Mouse (Mus musculus): Measurements from ENCODE around the gene Egfr. TPM values are rescaled to one million over a fixed set of nuclear protein-coding genes. Genes with fewer than 3 reads are reported as not detected.
A peak's percentile ranks its signal among the peaks of the same experiment; 100 is the strongest.

Gene Egfr
- polyA plus RNA-seq, 1 experiment from 2014 or later, result 5.4 TPM

GRCm38 (mm10) chr11:16917512-16917911 is 165.5 kb downstream of the Egfr start:
- no peak overlapping the region for H3K9ac ChIP-seq (ENCODE audit: low read length)
- ATAC-seq (ENCODE audit: low read depth), result no peak
- no peak overlapping the region for H3K4me3 ChIP-seq (ENCODE audit: low read length)
- H3K27me3 ChIP-seq (ENCODE audit: control insufficient read depth, insufficient read depth, low read depth, low read length), result no peaks in the 10 kb centered on the region
- 86% methylated on average over 2 of the region's 2 CpGs for WGBS
- H3K4me1 ChIP-seq (replicated peaks; ENCODE audit: control insufficient read depth, insufficient read depth, low read length), result no peaks in the 10 kb centered on the region
- H3K4me2 ChIP-seq (ENCODE audit: low read depth, low read length), result no peak overlapping the region
- H3K9me3 ChIP-seq (ENCODE audit: control insufficient read depth, low read length), result no peaks in the 10 kb centered on the region
- no peak overlapping the region for H3K27ac ChIP-seq (ENCODE audit: low read length)
- no peaks in the 10 kb centered on the region for H3K36me3 ChIP-seq (ENCODE audit: control insufficient read depth, insufficient read depth, low read length)

GRCm38 (mm10) chr11:16932159-16932558 is 180.2 kb downstream of the Egfr start:
- Histone ChIP-seq H3K36me3 (ENCODE audit: control insufficient read depth, insufficient read depth, low read length) (no peaks in the 10 kb centered on the region), H3K9ac (ENCODE audit: low read length) (no peak overlapping the region), H3K27ac (ENCODE audit: low read length) (no peak overlapping the region), H3K4me3 (ENCODE audit: low read length) (no peak overlapping the region), H3K9me3 (ENCODE audit: control insufficient read depth, low read length) (no peaks in the 10 kb centered on the region), H3K27me3 (ENCODE audit: control insufficient read depth, insufficient read depth, low read depth, low read length) (no peaks in the 10 kb centered on the region), H3K4me1 (replicated peaks; ENCODE audit: control insufficient read depth, insufficient read depth, low read length) (no peaks in the 10 kb centered on the region), H3K4me2 (ENCODE audit: low read depth, low read length) (no peak overlapping the region)
- 89% methylated on average over 3 of the region's 3 CpGs for WGBS
- ATAC-seq (ENCODE audit: low read depth), result no peak

- Histone ChIP-seq H3K4me2 (ENCODE audit: low read depth, low read length) (no peak overlapping the region), H3K36me3 (ENCODE audit: control insufficient read depth, insufficient read depth, low read length) (no peaks in the 10 kb centered on the region), H3K9me3 (ENCODE audit: control insufficient read depth, low read length) (no peaks in the 10 kb centered on the region), H3K4me3 (ENCODE audit: low read length) (no peak overlapping the region), H3K4me1 (replicated peaks; ENCODE audit: control insufficient read depth, insufficient read depth, low read length) (no peaks in the 10 kb centered on the region), H3K27ac (ENCODE audit: low read length) (no peak overlapping the region), H3K27me3 (ENCODE audit: control insufficient read depth, insufficient read depth, low read depth, low read length) (no peaks in the 10 kb centered on the region), H3K9ac (ENCODE audit: low read length) (no peak overlapping the region)
- 68% methylated on average over 6 of the region's 6 CpGs for WGBS
- no peak for ATAC-seq (ENCODE audit: low read depth)
Measured at GRCm38 (mm10) chr11:16935577-16936236, 183.7 kb downstream of the Egfr start.

GRCm38 (mm10) chr11:16941103-16941793 is 189.2 kb downstream of the Egfr start:
- no peaks in the 10 kb centered on the region for H3K9me3 ChIP-seq (ENCODE audit: control insufficient read depth, low read length)
- no peak overlapping the region for H3K27ac ChIP-seq (ENCODE audit: low read length)
- H3K4me1 ChIP-seq (replicated peaks; ENCODE audit: control insufficient read depth, insufficient read depth, low read length), result no peaks in the 10 kb centered on the region; the same call in 1 of the 2 replicates
- H3K27me3 ChIP-seq (ENCODE audit: control insufficient read depth, insufficient read depth, low read depth, low read length), result no peaks in the 10 kb centered on the region
- H3K4me2 ChIP-seq (ENCODE audit: low read depth, low read length), result no peak overlapping the region
- H3K4me3 ChIP-seq (ENCODE audit: low read length), result no peak overlapping the region
- H3K9ac ChIP-seq (ENCODE audit: low read length), result no peak overlapping the region
- WGBS, result 51% methylated on average over 4 of the region's 4 CpGs
- no peaks in the 10 kb centered on the region for H3K36me3 ChIP-seq (ENCODE audit: control insufficient read depth, insufficient read depth, low read length)
- no peak for ATAC-seq (ENCODE audit: low read depth)

GRCm38 (mm10) chr11:16941973-16942452 is 190.0 kb downstream of the Egfr start:
- H3K9ac ChIP-seq (ENCODE audit: low read length), result no peak overlapping the region
- WGBS, result 33% methylated on average over 4 of the region's 4 CpGs
- ATAC-seq (ENCODE audit: low read depth), result no peak
- no peak overlapping the region for H3K27ac ChIP-seq (ENCODE audit: low read length)
- H3K4me3 ChIP-seq (ENCODE audit: low read length), result no peak overlapping the region
- H3K4me1 ChIP-seq (replicated peaks; ENCODE audit: control insufficient read depth, insufficient read depth, low read length), result no peaks in the 10 kb centered on the region; the same call in 1 of the 2 replicates
- H3K9me3 ChIP-seq (ENCODE audit: control insufficient read depth, low read length), result no peaks in the 10 kb centered on the region
- H3K36me3 ChIP-seq (ENCODE audit: control insufficient read depth, insufficient read depth, low read length), result no peaks in the 10 kb centered on the region
- no peak overlapping the region for H3K4me2 ChIP-seq (ENCODE audit: low read depth, low read length)
- no peaks in the 10 kb centered on the region for H3K27me3 ChIP-seq (ENCODE audit: control insufficient read depth, insufficient read depth, low read depth, low read length)

DNA sequence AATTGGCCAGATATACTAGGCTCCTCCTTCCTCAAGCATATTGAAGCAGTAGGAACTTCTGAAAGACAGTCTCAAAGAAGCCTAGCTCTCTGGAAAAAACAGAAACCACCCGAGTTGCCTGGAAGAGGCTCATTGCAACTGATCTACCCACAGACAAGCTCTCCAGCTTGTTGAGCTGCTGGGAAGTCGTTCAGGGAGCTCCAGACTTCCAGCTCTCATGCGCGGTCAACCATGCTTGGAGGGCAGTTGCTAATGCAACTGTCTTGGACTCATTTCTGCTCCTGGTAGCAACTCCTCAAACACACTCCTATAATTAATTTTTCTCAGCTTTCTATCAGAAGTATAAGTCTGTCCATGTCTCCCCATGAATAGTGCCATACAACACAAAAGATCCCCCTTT is 191.0 kb downstream of the Egfr start:
- ATAC-seq (ENCODE audit: low read depth), result no peak
- Histone ChIP-seq H3K9ac (ENCODE audit: low read length) (no peak overlapping the region), H3K27ac (ENCODE audit: low read length) (no peak overlapping the region), H3K4me2 (ENCODE audit: low read depth, low read length) (no peak overlapping the region), H3K4me3 (ENCODE audit: low read length) (no peak overlapping the region), H3K4me1 (replicated peaks; ENCODE audit: control insufficient read depth, insufficient read depth, low read length) (no peaks in the 10 kb centered on the region; the same call in 1 of the 2 replicates), H3K9me3 (ENCODE audit: control insufficient read depth, low read length) (no peaks in the 10 kb centered on the region), H3K36me3 (ENCODE audit: control insufficient read depth, insufficient read depth, low read length) (no peaks in the 10 kb centered on the region), H3K27me3 (ENCODE audit: control insufficient read depth, insufficient read depth, low read depth, low read length) (no peaks in the 10 kb centered on the region)
- 70% methylated on average over 4 of the region's 4 CpGs for WGBS

DNA sequence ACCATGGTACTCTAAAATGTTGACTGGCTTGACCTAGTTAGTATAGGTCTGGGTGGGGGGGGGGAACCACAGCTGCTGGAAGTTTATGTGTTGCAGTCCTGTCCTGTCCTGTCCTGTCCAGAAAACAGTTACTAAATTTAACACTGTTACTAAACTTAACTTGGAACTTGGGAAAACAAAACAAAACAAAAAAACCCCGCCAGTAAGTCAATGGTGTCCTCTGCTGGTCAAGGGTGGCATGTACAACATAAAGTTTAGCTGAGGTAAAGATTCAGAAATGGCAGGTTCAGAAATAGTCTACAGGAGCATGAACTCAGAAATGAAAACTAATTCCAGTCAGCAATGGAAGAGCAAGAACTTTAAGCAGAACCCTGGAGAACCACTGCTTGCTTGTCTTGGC is 196.8 kb downstream of the Egfr start:
- Histone ChIP-seq H3K36me3 (ENCODE audit: control insufficient read depth, insufficient read depth, low read length) (no peaks in the 10 kb centered on the region), H3K27ac (ENCODE audit: low read length) (no peak overlapping the region), H3K27me3 (ENCODE audit: control insufficient read depth, insufficient read depth, low read depth, low read length) (no peaks in the 10 kb centered on the region), H3K9ac (ENCODE audit: low read length) (no peak overlapping the region), H3K4me2 (ENCODE audit: low read depth, low read length) (no peak overlapping the region), H3K4me1 (replicated peaks; ENCODE audit: control insufficient read depth, insufficient read depth, low read length) (peaks cover 15% of the 10 kb centered on the region), H3K4me3 (ENCODE audit: low read length) (no peak overlapping the region), H3K9me3 (ENCODE audit: control insufficient read depth, low read length) (no peaks in the 10 kb centered on the region)
- WGBS, result 18% methylated on average over 1 of the region's 1 CpGs
- ATAC-seq (ENCODE audit: low read depth), result no peak

DNA sequence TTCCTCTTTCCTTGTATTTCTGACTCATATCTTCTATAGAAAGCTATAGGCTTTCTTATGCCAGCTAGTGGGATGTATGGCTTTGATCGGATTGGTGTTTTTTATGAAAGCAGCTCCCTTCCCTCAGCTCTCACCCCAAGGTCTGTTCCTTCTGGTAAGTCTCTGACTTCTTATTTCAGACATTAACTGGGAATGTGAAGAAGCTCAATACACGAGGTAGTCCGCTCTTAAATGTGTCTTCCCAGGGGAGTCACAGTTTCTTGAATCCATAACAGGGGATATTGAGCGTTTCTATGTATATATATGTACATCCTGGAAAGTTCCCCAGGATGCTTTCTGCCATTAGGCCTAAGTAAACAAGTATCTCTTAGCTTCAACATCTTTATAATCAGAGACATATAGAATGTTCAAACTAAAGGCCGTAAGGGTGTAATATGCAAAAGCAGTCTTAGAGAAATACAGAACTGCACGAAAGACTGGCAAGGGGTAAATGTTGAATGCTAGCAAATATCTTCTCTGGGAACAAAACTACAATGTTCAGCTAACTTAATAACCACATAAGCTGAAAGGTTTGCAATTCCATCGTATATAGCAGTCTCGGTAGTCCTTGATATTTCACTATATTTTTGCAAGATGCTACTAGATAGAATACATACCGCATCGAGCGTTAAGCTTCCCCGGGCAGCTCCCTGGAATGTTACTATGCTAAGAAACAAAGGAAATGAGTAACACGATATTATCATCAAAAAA is 198.4 kb downstream of the Egfr start:
- H3K4me3 ChIP-seq (ENCODE audit: low read length), result peak overlapping the region; percentile 70
- H3K36me3 ChIP-seq (ENCODE audit: control insufficient read depth, insufficient read depth, low read length), result no peaks in the 10 kb centered on the region
- H3K4me2 ChIP-seq (ENCODE audit: low read depth, low read length), result peak overlapping the region; percentile 59
- no peak for ATAC-seq (ENCODE audit: low read depth)
- peak overlapping the region; percentile 74 for H3K9ac ChIP-seq (ENCODE audit: low read length)
- peak overlapping the region; percentile 46; the same call in 1 of the 2 replicates for H3K27ac ChIP-seq (ENCODE audit: low read length)
- no peaks in the 10 kb centered on the region for H3K27me3 ChIP-seq (ENCODE audit: control insufficient read depth, insufficient read depth, low read depth, low read length)
- H3K4me1 ChIP-seq (replicated peaks; ENCODE audit: control insufficient read depth, insufficient read depth, low read length), result peaks cover 15% of the 10 kb centered on the region
- 29% methylated on average over 13 of the region's 13 CpGs for WGBS
- H3K9me3 ChIP-seq (ENCODE audit: control insufficient read depth, low read length), result no peaks in the 10 kb centered on the region

All from lung, embryonic 16.5 days (tissue).